In the genomic region with DNA sequence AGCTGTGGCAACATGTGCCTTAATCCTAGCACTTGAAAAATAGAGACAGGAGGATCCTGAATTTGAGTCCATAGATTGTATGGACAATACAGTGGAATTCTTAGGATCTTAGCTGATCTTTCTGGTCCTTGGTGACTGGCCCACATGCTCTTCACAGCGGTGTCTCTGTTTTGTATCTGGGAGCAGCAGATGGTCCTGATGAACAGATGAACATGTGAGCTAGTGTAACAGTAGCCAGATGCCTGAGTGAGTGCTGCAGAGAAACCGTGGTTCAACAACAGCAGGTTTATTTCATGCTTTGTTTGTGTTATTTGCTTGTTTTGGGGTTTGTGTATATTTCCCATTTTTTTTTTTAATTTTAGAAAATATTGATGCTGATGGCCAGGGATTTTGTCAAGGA, we compare ENCODE assay signal across 17 mouse cellular contexts. TPM values are rescaled to one million over a fixed set of nuclear protein-coding genes. Genes with fewer than 3 reads are reported as not detected.
DNase-seq lines count a peak whose midpoint lies in the region; ATAC-seq lines count a peak whose summit lies in the region.
"Had no signal": no experiment of that assay in that cellular context is flagged by ENCODE, and none has a peak within 500 bp of the region (broad histone marks: within the 10 kb centered on the region; RNA-seq: fewer than 3 reads in every experiment).

No protein-coding gene starts in this region.

- intact Hi-C loops in left cerebral cortex, postnatal 4 days (cut with DNase I), result no loop called here
- intact Hi-C loops in left cerebral cortex, postnatal 14 days (cut with DNase I), result no loop called here

- H3K36me3 ChIP-seq in forebrain, embryonic 13.5 days (ENCODE audit: poor library complexity, severe bottlenecking), result no peaks in the 10 kb centered on the region
- no peaks in the 10 kb centered on the region for H3K36me3 ChIP-seq in forebrain, embryonic 15.5 days
- H3K36me3 ChIP-seq: midbrain, embryonic 12.5 days had no signal

- no peak overlapping the region for H3K27ac ChIP-seq in forebrain, embryonic 13.5 days
- H3K27ac ChIP-seq in forebrain, embryonic 15.5 days (replicated peaks), result no peak overlapping the region
- H3K27ac ChIP-seq: limb, embryonic 15.5 days; midbrain, embryonic 12.5 days; stomach, postnatal 0 days had no signal

- no peak overlapping the region for H3K4me2 ChIP-seq in forebrain, embryonic 13.5 days
- H3K4me2 ChIP-seq in forebrain, embryonic 15.5 days (replicated peaks), result no peak overlapping the region
- H3K4me2 ChIP-seq: limb, embryonic 15.5 days; midbrain, embryonic 12.5 days had no signal

- H3K4me1 ChIP-seq in forebrain, embryonic 13.5 days, result peaks cover 12% of the 10 kb centered on the region
- peaks cover 20% of the 10 kb centered on the region for H3K4me1 ChIP-seq in forebrain, embryonic 15.5 days

- H3K4me3 ChIP-seq in forebrain, embryonic 13.5 days, result no peak overlapping the region
- H3K4me3 ChIP-seq in forebrain, embryonic 15.5 days, result no peak overlapping the region
- H3K4me3 ChIP-seq: limb, embryonic 15.5 days; midbrain, embryonic 12.5 days; myocyte had no signal

- no peak overlapping the region for H3K9ac ChIP-seq in forebrain, embryonic 13.5 days
- no peak overlapping the region for H3K9ac ChIP-seq in forebrain, embryonic 15.5 days (replicated peaks)
- H3K9ac ChIP-seq: limb, embryonic 15.5 days; liver, postnatal 0 days; midbrain, embryonic 12.5 days had no signal

- ATAC-seq in forebrain, embryonic 13.5 days, result 0 out of 2 replicates have a peak, but pooled peaks have one; percentile 44
- no peak for ATAC-seq in forebrain, embryonic 15.5 days (replicated peaks)
- ATAC-seq: intestine, postnatal 0 days; liver, postnatal 0 days had no signal

- H3K27me3 ChIP-seq in forebrain, embryonic 13.5 days, result no peaks in the 10 kb centered on the region
- H3K27me3 ChIP-seq in forebrain, embryonic 15.5 days, result no peaks in the 10 kb centered on the region
- H3K27me3 ChIP-seq: limb, embryonic 15.5 days; midbrain, embryonic 12.5 days had no signal

- no peaks in the 10 kb centered on the region for H3K9me3 ChIP-seq in forebrain, embryonic 13.5 days (replicated peaks)
- H3K9me3 ChIP-seq in forebrain, embryonic 15.5 days, result no peaks in the 10 kb centered on the region
- H3K9me3 ChIP-seq: limb, embryonic 15.5 days; midbrain, embryonic 12.5 days had no signal

- WGBS in forebrain, embryonic 13.5 days, result 73% methylated on average over 2 of the region's 2 CpGs
- WGBS in forebrain, embryonic 15.5 days, result 47% methylated on average over 2 of the region's 2 CpGs

- peak; percentile 55 for DNase-seq in left cerebral cortex, postnatal 4 days
- DNase-seq in left cerebral cortex, postnatal 14 days (ENCODE audit: low spot score in 2 of 2), result no peak
- DNase-seq in cerebellum, adult 9-11 months, result peak; percentile 78
- no peak for DNase-seq in c-Kit-positive CD71-positive TER-119-positive erythroid progenitor cells, embryonic 14.5 days (ENCODE audit: low spot score)
- no peak for DNase-seq in lung, adult 18-20 months
- DNase-seq: adrenal gland, adult 2 months; kidney, postnatal 10 days; liver, postnatal 0 days; lung, postnatal 36 days; thymus, postnatal 25 days had no signal

RNA-seq across cellular contexts. Expression of gene Itgav, which starts 37.3 kb away (rescaled TPM):
- polyA plus RNA-seq in forebrain, embryonic 13.5 days (2015; fragmentation: Nextera tagmentation; extraction: Ambion mirVana), result 24.0 and 24.9 TPM in 2 replicates
- 18.2 and 19.9 TPM in 2 replicates for polyA plus RNA-seq in forebrain, embryonic 15.5 days (2015; fragmentation: Nextera tagmentation; extraction: Ambion mirVana)
- total RNA-seq in left cerebral cortex, postnatal 4 days (2021), result 10 to 100 TPM; 29.7 to 30.6 TPM
- 100 to 1,000 TPM; 100 to 105 TPM for total RNA-seq in left cerebral cortex, postnatal 14 days (2021)

RNA-seq across cellular contexts. Expression of gene Fam171b, which starts 50.9 kb away (rescaled TPM):
- polyA plus RNA-seq in forebrain, embryonic 13.5 days (2015; fragmentation: Nextera tagmentation; extraction: Ambion mirVana), result 47.2 and 55.0 TPM in 2 replicates
- 63.5 and 67.5 TPM in 2 replicates for polyA plus RNA-seq in forebrain, embryonic 15.5 days (2015; fragmentation: Nextera tagmentation; extraction: Ambion mirVana)
- total RNA-seq in left cerebral cortex, postnatal 4 days (2021), result 100 to 1,000 TPM; 133 to 144 TPM
- 100 to 1,000 TPM; 212 to 215 TPM for total RNA-seq in left cerebral cortex, postnatal 14 days (2021)

Comparison
In these comparisons a context has a peak if more than half of its experiments do, and no peak if none do; other contexts are left out.
1. DNase-seq: peak in left cerebral cortex, postnatal 4 days (single experiment) and cerebellum, adult 9-11 months (single experiment); none in left cerebral cortex, postnatal 14 days (0 of 2), c-Kit-positive CD71-positive TER-119-positive erythroid progenitor cells, embryonic 14.5 days (single experiment) and lung, adult 18-20 months (0 of 2).